Mouse (Mus musculus): Measurements from ENCODE around the gene Pts. TPM values are rescaled to one million over a fixed set of nuclear protein-coding genes. Genes with fewer than 3 reads are reported as not detected.

Pts gene
- total RNA-seq, 2 experiments from 2014 or later: 25.5 to 29.4 TPM

DNA sequence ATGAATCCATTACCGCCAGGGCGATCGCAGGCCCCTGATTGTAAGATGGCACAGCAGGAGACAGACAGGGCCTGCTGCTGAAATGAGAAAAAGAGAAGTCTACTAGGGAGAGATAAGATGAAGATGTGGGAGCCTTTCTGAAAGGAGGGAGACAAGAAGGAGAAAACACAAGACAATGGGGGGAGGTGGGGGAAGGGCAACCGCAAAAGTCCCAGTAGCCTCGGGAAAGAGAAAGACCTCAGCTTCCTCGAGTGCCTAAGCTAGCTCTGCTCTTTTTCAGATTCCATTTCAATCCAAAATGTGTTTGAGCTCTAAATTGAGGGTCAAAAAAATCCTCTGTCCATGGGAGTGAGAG is 32.4 kb downstream of the Pts start:
- DNase-seq: no peak
- intact Hi-C loops (cut with DNase I): no loop called here

DNA sequence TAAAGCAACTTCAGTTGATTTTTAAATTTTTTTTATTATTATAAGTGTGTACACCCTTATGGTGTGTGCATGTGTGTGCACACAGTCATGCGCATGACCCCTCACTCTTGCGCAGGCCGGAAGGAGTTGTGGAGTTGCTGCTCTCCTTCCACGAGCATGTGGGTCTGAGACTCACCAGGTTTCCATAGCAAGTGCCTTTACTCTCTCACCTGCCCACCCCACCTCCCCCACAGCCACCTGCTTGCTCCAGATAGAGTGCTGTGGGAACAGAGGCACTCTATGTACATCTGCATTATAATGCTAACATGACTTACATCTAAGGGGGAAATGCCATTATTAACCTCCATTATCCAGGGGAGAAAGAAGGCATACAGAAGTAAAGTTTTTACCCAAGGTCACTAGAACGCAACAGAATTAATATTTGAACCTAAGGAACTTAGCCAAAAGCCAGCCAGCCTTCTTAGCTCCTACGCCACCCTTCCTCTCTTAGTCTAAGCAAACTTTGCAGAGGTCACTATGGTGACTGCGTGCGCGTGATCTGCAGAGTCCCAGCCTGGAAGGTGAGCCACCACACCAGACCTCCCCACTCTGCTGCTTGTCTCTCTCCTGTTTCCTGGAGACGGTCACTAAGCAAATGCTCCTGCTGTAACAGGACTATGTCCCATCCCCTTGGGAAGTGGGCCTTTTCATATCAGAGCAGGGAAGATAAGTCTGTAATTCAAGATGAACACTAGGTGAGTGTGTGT is 32.9 kb downstream of the Pts start:
- intact Hi-C loops (cut with DNase I): no loop called here
- no peak for DNase-seq

DNA sequence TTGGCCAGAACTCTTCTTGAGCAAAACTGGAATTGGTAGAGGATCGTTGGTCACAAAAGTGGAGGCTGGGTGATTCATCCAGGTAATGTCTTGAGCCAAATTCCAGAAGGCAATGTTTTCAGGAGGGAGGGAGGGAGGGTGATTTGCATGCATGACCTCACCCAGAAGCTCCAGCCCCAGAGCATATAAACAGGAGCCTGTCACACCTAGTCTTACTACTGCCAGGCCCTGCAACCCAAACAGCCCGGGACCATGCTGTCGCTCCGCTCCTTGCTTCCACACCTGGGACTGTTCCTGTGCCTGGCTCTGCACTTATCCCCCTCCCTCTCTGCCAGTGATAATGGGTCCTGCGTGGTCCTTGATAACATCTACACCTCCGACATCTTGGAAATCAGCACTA is 34.2 kb downstream of the Pts start, which contains the start of gene Plet1:
Plet1 (plus strand) TSS at position 215 of the 400 bp plus-strand sequence.
- DNase-seq: no peak
- intact Hi-C loops (cut with DNase I): no loop called here

DNA sequence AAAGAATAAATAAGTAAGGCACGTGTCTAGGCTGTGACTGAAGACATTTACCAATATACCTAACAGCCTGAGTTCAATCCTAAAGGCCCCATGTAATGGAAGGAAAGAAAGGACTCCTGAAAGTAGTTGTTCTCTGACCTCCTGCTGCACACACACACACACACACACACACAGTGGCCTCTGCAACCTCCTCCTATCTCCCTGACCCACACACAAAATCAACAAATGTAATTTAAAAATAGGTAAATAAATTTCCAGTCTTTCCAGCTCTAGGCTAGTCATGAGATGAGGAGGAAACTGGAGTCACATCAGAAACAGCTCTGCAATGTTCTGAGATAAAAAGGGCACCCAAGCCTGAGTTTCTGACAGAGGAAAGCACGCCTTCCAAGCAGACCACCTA is 34.7 kb downstream of the Pts start:
- intact Hi-C loops (cut with DNase I): no loop called here
- DNase-seq: no peak

DNA sequence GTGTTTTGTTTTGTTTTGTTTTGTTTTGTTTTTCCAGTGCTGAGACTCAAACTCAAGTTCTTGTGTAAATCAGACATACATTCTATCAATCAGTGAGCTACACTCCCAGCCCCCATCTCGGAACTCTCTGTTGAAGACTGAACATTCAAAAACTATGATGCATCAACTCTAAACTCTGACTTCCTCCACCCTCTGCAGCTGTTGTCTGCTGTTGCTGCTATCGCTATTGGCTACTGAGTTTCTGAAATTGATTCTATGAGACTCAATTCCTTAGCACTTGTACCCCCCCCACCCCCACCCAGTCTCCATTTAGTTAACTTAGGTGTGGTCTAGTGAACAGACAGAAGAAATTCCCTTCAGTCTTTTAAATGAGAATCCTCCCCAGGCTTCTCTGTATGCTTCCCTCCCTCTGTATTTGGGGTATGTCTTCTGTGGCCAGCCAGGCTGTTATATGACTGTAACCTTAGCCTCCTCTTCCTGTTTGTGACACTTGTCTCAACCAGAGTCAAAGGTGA is 36.9 kb downstream of the Pts start:
- no peak for DNase-seq
- intact Hi-C loops (cut with DNase I): no loop called here

DNA sequence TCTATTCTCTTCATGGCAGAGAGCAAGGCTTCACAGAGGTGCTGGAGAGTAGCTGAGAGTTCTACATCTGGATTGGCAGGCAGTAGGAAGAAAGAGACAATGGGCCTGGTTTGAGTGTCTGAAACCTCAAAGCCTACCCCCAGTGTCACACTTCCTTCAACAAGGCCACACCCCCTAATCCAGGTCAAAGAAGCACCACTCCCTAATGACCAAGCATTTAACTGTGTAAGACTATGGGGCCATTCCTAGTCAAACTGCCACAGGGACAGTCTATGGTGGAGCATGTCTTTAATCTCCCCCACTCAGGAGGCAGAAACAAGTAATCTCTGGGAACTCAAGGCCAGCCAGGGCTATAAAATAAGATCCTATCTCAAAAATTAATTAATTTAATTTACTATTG is 37.7 kb downstream of the Pts start:
- intact Hi-C loops (cut with DNase I): no loop called here
- DNase-seq: no peak

DNA sequence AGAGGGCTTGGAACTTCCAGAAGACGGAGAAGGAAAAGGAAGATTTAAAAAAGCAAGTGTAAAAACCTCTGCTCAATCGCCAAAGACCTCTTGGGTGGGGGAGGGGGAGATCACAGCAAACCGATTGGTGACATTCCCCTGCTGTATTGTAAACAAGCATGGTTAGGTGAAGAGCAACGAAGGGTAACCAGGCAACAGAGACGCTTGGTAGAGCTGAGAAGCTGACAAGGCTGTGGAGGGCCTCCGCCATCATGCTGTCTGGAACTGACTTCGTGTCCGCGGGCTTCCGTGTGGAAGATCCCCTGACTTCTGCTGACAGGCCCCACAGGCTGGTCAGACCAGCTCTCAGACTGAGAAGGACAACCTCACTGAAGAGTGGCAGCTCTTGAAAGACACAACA is 43.0 kb downstream of the Pts start:
- intact Hi-C loops (cut with DNase I): no loop called here
- no peak for DNase-seq

DNA sequence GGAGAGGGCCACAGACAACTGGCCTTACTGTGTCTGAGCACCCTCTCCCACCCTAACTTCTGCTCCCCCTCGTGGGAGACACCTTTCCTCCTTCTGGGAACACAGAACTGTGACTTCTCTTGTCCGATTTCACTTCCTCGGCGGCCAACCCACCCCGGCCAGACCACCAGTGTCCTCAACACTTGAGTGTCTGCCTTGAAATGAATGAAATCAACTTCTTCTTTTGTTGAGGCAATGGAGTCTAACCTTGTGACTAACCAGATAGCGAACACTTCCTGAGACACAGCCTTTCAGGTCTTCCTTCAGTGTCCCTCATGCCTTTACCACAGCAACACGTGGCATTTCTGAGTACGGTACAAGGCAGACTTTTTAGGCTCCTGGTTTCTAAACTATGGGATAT is 45.8 kb downstream of the Pts start:
- intact Hi-C loops (cut with DNase I): no loop called here
- no peak for DNase-seq

DNA sequence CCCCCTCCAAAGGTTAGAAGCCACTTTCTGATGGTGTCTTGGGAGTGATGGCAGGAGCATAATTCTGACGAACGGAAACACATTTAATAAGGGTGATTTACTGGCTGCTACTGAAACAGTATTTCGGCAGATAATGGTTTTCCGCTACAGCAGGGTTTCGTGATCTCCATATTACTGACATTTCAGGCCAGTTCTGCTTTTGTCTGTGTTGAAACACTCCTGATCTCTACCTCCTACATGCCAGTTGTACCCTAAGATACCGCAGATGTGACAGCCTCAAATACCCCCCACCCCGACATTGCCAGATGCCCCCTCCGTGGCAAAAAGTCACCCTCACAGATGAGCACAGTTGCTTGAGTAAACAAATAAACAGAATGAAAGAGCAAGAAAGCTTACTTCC is 49.0 kb downstream of the Pts start:
- DNase-seq: no peak
- intact Hi-C loops (cut with DNase I): no loop called here

DNA sequence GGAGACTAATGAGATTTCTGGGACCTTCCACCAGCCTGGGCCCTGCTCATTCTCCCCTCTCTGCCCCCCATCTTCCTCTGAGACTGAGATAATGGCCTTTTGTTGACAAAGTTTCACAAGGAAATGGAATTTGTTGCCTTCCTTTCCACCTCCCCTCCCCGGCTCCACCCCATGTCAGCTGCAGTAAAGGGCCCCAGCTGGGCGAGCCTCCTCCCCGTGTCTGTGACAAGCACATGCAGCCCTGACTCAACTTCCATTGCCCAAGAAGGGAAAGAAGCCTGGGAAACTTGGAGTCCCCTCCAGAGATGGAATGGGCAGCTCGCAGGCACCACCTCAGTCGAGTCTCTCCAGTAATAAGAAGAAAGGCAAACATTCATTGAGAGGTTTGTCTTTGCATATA is 49.7 kb downstream of the Pts start:
- peak; percentile 22 for DNase-seq
- intact Hi-C loops (cut with DNase I): no loop called here

DNA sequence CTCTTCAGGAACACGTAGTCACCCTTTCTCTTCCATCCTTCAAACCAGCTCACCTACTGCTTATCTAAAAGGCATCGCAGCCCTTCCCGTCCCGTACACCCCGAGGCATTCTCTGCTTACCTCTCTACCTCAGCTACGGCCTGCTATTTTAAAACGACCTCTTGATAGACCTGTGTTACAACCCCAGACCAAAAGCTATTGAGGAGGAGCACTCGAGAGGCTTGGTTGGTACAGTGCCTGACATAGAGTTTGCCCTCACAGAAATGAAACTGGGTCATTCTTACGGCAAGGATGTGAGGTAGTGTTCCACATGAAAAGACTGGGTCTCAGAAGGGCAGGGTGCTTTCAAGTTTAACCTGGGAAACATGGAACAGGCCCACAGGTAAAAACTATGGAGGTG is 51.3 kb downstream of the Pts start:
- DNase-seq: no peak
- intact Hi-C loops (cut with DNase I): no loop called here

DNA sequence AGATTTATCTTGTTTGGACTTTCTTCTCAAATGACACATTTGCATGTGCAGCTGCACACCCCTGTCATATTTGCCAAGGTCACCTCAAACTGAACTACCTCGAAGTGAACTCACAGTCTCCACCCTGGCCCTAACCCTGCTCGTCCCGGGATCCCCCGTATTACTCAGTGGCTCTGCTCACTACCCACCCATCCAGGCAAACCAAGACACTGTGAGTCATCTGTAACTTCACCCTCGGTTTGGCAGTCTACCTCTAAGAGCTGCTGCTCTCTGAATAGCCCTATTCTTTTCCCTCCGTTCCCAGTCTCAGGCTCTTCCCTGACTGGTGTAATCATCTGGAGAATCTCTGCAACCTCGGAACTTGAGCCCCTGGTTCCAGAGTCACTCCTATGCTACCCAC is 51.9 kb downstream of the Pts start:
- intact Hi-C loops (cut with DNase I): no loop called here
- DNase-seq: no peak

DNA sequence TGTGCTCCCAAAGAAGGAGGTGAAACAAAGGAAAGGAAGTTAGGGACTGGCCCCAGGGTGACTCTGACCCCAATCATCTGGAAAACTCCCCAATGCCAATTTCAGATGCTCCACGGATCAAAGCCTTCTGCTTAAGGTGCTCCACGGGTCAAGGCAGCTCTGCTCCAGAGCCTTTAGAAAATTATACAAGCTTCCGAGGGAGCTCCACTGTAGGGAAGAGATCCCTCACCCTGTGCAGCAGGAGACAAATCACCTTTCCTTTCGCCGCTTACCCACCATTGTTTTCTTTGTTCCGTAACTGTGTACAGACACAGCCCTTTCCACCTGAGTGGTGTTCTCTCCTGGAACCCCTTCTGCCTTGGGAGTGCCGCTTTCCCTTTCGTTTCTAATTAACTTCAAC is 52.8 kb downstream of the Pts start:
- intact Hi-C loops (cut with DNase I): no loop called here
- DNase-seq: no peak

DNA sequence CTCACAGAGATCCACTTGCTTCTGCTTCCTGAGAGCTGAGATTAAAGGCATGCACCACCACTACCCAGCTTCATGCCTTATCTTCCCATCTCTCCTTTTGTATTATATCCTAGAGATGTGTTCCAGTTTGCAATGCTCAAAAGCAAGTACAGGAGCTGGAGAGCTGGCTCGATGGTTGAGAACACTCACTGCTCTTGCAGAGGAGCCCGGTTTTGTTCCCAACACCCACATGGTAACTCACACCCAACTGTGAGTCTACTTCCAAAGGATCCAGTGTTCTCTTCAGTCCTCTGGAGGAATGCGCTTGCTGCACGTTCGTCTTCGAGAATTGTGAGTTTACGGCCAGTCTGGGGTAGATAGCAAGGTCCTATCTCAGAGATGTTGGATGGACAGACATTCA is 53.2 kb downstream of the Pts start:
- intact Hi-C loops (cut with DNase I): no loop called here

More for the DNA sequence above, 53.2 kb downstream of the Pts start:
- DNase-seq: no peak

Other genes starting within 250 kb of the Pts start
- 100 to 1,000 TPM; 461 to 463 TPM for gene Rpl10-ps3, start 183.8 kb downstream of the Pts start, total RNA-seq (2021)
- 1 to 10 TPM; 1.5 to 2.2 TPM for gene Plet1, start 34.2 kb downstream of the Pts start, total RNA-seq (2021)
- gene Il18, start 26.1 kb upstream of the Pts start, total RNA-seq (2021): 1 to 10 TPM; 1.3 to 2.0 TPM
- gene Bco2, start 26.5 kb upstream of the Pts start, total RNA-seq (2021): under 1 TPM; 0.22 to 0.33 TPM
- not detected for gene Tex12, start 32.6 kb upstream of the Pts start, total RNA-seq (2021)
- gene Sdhd, start 75.1 kb upstream of the Pts start, total RNA-seq (2021): 100 to 1,000 TPM; 724 to 738 TPM
- 100 to 1,000 TPM; 216 to 232 TPM for gene Timm8b, start 75.2 kb upstream of the Pts start, total RNA-seq (2021)
- gene Pih1d2, start 88.6 kb upstream of the Pts start, total RNA-seq (2021): under 1 TPM; 0.22 to 0.88 TPM
- gene Nkapd1, start 88.7 kb upstream of the Pts start, total RNA-seq (2021): 10 to 100 TPM; 14.7 to 14.8 TPM
- gene Dlat, start 131.1 kb upstream of the Pts start, total RNA-seq (2021): 100 to 1,000 TPM; 392 to 414 TPM
- gene Dixdc1, start 210.8 kb upstream of the Pts start, total RNA-seq (2021): 1 to 10 TPM; 4.0 to 6.2 TPM
- gene 2310030G06Rik, start 217.8 kb upstream of the Pts start, total RNA-seq (2021): 1 to 10 TPM; 2.0 to 3.2 TPM
- gene Cryab, start 222.6 kb upstream of the Pts start, total RNA-seq (2021): 1,000 to 10,000 TPM; 1,337 to 1,386 TPM
- gene Hspb2, start 223.6 kb upstream of the Pts start, total RNA-seq (2021): 100 to 1,000 TPM; 128 to 131 TPM
- 1 to 10 TPM; 5.7 to 6.0 TPM for gene Fdxacb1, start 239.5 kb upstream of the Pts start, total RNA-seq (2021)
- gene Alg9, start 246.3 kb upstream of the Pts start, total RNA-seq (2021): 10 to 100 TPM in 1 of 2 experiments, 1 to 10 TPM in 1; 9.9 to 10.1 TPM
- 10 to 100 TPM in 1 of 2 experiments, 1 to 10 TPM in 1; 7.9 to 10.4 TPM for gene 1110032A03Rik, start 246.8 kb upstream of the Pts start, total RNA-seq (2021)

All from heart, postnatal 14 days (tissue).